Mouse (Mus musculus): Measurements from ENCODE around the gene E2f4. TPM values are rescaled to one million over a fixed set of nuclear protein-coding genes. Genes with fewer than 3 reads are reported as not detected.
A peak's percentile ranks its signal among the peaks of the same experiment; 100 is the strongest.

E2f4 gene
- polyA plus RNA-seq, 1 experiment from 2014 or later, result 44.9 TPM

DNA sequence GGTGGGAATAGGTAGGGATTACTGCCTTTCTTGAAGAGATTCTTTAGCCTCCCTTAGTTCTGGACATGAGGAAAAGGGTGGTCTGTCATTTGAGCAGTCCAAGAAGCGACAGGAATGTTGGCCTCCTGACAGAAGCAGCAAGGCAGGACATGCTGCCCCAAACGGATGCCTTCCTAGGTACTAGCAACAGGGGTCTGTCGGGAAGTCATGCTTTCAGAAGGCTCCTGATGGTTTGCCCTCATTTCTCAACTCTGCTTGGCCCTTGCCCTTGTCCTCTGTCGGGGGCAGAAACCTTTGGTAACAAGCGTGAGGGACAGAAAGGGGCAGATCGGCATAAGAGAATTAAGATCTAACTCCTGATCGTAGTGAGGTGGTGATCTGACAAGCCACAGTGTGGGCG, 12.7 kb downstream of the E2f4 start:
- Histone ChIP-seq H3K36me3 (ENCODE audit: control insufficient read depth, insufficient read depth) (peaks cover 11% of the 10 kb centered on the region), H3K4me3 (replicated peaks; ENCODE audit: low read length) (no peak overlapping the region), H3K4me2 (ENCODE audit: low read length) (no peak overlapping the region), H3K27me3 (replicated peaks; ENCODE audit: control insufficient read depth, insufficient read depth, low read length) (no peaks in the 10 kb centered on the region), H3K4me1 (replicated peaks; ENCODE audit: control insufficient read depth, insufficient read depth, low read length) (peaks cover 8% of the 10 kb centered on the region), H3K9me3 (ENCODE audit: control insufficient read depth, low read length) (no peaks in the 10 kb centered on the region), H3K27ac (ENCODE audit: low read length) (no peak overlapping the region), H3K9ac (replicated peaks; ENCODE audit: low read depth, low read length) (no peak overlapping the region)
- no peak for ATAC-seq
- WGBS, result 88% methylated on average over 8 of the region's 8 CpGs

DNA sequence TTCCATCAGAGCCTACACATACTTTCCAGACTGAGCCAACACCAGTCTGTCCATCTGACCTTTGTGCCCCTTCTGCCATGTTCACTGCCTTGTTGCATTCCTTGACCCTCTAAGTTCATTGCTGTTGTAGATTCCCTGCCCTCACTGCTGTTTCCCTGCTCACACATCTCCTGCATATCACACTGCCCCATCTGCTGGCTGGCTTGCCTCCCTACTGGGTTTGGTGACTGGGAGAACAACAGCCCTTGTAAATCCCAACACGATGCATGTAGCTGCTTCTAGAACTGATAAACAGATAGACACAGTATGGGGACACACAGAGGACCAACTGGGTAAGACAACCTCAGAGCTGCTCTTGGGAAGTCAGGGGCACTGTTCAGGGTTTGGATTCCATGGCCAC, 14.3 kb downstream of the E2f4 start:
- Histone ChIP-seq H3K36me3 (ENCODE audit: control insufficient read depth, insufficient read depth) (peaks cover 14% of the 10 kb centered on the region), H3K4me2 (ENCODE audit: low read length) (no peak overlapping the region), H3K27me3 (replicated peaks; ENCODE audit: control insufficient read depth, insufficient read depth, low read length) (no peaks in the 10 kb centered on the region), H3K9me3 (ENCODE audit: control insufficient read depth, low read length) (no peaks in the 10 kb centered on the region), H3K4me3 (replicated peaks; ENCODE audit: low read length) (no peak overlapping the region), H3K9ac (replicated peaks; ENCODE audit: low read depth, low read length) (no peak overlapping the region), H3K27ac (ENCODE audit: low read length) (no peak overlapping the region), H3K4me1 (replicated peaks; ENCODE audit: control insufficient read depth, insufficient read depth, low read length) (no peaks in the 10 kb centered on the region)
- no peak for ATAC-seq
- 100% methylated on average over 1 of the region's 1 CpGs for WGBS

DNA sequence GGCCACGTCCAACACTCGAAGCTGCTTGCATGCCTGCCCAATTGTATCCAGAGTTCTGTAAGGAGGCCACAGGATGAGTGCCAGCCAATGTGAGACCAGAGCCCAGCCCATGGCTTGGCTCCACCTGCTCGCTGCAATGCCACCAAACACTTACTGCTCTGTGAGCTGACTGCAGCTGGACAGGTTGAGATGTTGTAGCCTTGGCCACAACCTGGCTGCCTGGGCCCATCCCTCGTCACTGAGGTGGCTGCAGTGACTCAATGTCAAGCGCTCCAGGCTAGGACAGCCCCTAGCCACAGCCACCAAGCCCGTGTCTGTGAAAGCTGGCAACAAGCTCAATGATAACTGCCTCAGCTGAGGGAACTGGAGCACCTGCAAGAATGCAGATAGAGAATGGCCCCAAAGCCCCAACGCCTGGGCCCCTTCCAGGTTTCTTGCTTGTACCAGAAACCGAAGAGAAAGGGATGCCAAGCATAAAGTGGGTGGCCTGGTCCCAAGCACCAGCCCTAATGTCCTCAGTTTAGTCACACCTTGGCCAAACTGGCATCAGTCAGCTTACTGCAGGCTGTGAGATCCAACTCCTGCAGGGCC, 15.5 kb downstream of the E2f4 start:
- ATAC-seq, result no peak
- H3K9me3 ChIP-seq (ENCODE audit: control insufficient read depth, low read length), result no peaks in the 10 kb centered on the region
- H3K27ac ChIP-seq (ENCODE audit: low read length), result no peak overlapping the region
- 92% methylated on average over 8 of the region's 8 CpGs for WGBS
- no peak overlapping the region for H3K9ac ChIP-seq (replicated peaks; ENCODE audit: low read depth, low read length)
- H3K4me1 ChIP-seq (replicated peaks; ENCODE audit: control insufficient read depth, insufficient read depth, low read length), result no peaks in the 10 kb centered on the region
- peaks cover 10% of the 10 kb centered on the region; the same call in 1 of the 2 replicates for H3K36me3 ChIP-seq (ENCODE audit: control insufficient read depth, insufficient read depth)
- no peaks in the 10 kb centered on the region for H3K27me3 ChIP-seq (replicated peaks; ENCODE audit: control insufficient read depth, insufficient read depth, low read length)
- H3K4me3 ChIP-seq (replicated peaks; ENCODE audit: low read length), result no peak overlapping the region
- H3K4me2 ChIP-seq (ENCODE audit: low read length), result no peak overlapping the region

DNA sequence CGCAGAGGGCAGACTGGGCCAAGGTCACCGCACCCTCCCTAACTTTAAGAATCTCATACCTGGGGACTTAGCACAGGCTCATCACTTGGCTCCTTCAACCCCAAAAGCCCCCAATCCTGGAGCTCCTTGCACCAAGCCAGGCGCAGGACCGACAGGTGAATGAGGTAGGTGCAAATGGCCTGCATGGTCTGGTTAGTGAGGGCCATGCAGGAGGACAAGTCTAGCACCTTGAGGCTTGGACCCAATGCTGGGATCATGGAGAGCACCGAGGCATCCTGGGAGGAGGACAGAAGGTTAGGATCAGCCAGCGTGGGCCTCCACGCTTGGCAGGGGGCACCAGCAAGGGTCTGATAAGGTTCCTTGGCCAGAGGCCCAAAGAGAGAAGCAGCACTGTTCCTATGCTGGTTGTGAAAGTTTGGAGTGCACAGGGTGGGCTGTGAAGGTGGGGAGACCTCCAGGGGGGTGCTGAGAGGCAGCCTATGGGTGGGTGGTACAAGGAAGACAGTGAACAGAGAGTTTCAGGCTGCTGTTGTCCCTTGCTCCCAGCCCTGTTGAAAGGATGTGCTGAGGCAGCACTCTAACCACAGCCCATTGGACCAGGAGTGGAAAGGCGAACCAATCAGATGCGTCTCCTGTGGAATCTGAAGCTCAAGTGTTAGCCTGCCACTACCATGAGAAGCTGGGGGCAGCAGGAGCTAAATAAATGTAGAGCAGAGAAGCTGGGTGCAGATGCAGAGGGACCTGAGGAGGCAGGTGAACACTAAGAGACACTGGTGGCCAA, 16.3 kb downstream of the E2f4 start:
- Histone ChIP-seq H3K4me2 (ENCODE audit: low read length) (no peak overlapping the region), H3K4me3 (replicated peaks; ENCODE audit: low read length) (no peak overlapping the region), H3K27me3 (replicated peaks; ENCODE audit: control insufficient read depth, insufficient read depth, low read length) (no peaks in the 10 kb centered on the region), H3K9me3 (ENCODE audit: control insufficient read depth, low read length) (no peaks in the 10 kb centered on the region), H3K4me1 (replicated peaks; ENCODE audit: control insufficient read depth, insufficient read depth, low read length) (no peaks in the 10 kb centered on the region), H3K36me3 (ENCODE audit: control insufficient read depth, insufficient read depth) (peaks cover 8% of the 10 kb centered on the region; the same call in 1 of the 2 replicates), H3K9ac (replicated peaks; ENCODE audit: low read depth, low read length) (no peak overlapping the region), H3K27ac (ENCODE audit: low read length) (no peak overlapping the region)
- no peak for ATAC-seq
- 79% methylated on average over 9 of the region's 9 CpGs for WGBS

DNA sequence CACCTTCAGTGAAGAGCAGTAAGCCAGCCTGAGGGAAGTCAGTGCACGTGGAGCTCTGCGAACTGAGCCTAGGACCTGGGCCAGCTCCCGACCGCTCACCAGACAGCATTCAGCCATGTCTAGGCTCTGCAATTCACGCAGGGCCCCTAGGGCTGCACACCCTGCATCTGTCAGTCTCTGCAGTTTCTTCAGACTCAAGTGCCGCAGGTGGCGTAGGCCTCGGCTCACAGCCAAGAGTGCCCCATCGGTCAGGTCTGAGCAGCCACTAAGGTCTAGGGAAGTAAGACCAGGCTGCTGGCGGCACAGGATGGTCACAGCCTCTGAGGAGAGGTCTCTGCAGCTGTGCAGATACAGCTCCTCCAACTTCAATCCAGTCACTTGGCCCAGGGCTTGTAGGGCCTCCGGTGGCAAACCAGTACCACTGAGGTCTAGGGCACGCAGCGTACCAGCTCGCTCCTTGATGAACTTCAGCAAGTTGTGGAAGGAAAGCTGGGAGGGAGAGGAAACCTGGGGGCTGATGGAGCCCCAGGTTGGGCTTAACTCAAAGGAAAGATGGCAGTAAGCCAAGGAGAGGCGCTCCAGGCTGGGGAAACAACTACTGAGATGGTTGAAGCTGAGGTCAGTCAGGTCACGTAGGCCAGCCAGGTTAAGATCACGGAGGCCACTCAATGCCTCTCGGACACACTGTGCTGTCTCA, 17.8 kb downstream of the E2f4 start:
- Histone ChIP-seq H3K9ac (replicated peaks; ENCODE audit: low read depth, low read length) (no peak overlapping the region), H3K36me3 (ENCODE audit: control insufficient read depth, insufficient read depth) (peaks cover 11% of the 10 kb centered on the region; the same call in 1 of the 2 replicates), H3K4me3 (replicated peaks; ENCODE audit: low read length) (no peak overlapping the region), H3K27ac (ENCODE audit: low read length) (no peak overlapping the region), H3K4me1 (replicated peaks; ENCODE audit: control insufficient read depth, insufficient read depth, low read length) (no peaks in the 10 kb centered on the region), H3K27me3 (replicated peaks; ENCODE audit: control insufficient read depth, insufficient read depth, low read length) (no peaks in the 10 kb centered on the region), H3K9me3 (ENCODE audit: control insufficient read depth, low read length) (no peaks in the 10 kb centered on the region), H3K4me2 (ENCODE audit: low read length) (no peak overlapping the region)
- WGBS, result 93% methylated on average over 18 of the region's 18 CpGs
- ATAC-seq, result no peak

DNA sequence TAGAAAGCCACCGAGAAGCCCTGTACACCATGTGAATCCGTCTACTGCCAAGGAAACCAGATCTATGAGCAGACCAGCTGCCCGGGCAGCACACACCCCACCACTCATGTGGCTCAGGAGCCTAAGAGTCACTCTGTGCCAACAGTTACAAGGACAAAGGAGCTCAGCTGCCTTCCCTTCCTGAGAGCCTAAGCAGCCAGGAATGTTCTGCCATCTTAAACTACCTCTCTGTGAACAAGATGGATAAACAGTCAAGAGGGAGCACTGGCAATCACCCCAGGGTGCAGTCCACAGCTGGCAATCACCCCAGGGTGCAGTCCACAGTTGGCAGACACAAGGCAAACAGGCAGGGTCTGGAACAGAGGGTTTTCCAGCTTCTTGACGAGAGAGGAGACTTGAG, 20.5 kb downstream of the E2f4 start:
- ATAC-seq, result no peak
- 91% methylated on average over 4 of the region's 4 CpGs for WGBS
- Histone ChIP-seq H3K4me2 (ENCODE audit: low read length) (no peak overlapping the region), H3K27me3 (replicated peaks; ENCODE audit: control insufficient read depth, insufficient read depth, low read length) (no peaks in the 10 kb centered on the region), H3K9me3 (ENCODE audit: control insufficient read depth, low read length) (no peaks in the 10 kb centered on the region), H3K4me1 (replicated peaks; ENCODE audit: control insufficient read depth, insufficient read depth, low read length) (no peaks in the 10 kb centered on the region), H3K36me3 (ENCODE audit: control insufficient read depth, insufficient read depth) (peaks cover 8% of the 10 kb centered on the region; the same call in 1 of the 2 replicates), H3K27ac (ENCODE audit: low read length) (no peak overlapping the region), H3K9ac (replicated peaks; ENCODE audit: low read depth, low read length) (no peak overlapping the region), H3K4me3 (replicated peaks; ENCODE audit: low read length) (no peak overlapping the region)

DNA sequence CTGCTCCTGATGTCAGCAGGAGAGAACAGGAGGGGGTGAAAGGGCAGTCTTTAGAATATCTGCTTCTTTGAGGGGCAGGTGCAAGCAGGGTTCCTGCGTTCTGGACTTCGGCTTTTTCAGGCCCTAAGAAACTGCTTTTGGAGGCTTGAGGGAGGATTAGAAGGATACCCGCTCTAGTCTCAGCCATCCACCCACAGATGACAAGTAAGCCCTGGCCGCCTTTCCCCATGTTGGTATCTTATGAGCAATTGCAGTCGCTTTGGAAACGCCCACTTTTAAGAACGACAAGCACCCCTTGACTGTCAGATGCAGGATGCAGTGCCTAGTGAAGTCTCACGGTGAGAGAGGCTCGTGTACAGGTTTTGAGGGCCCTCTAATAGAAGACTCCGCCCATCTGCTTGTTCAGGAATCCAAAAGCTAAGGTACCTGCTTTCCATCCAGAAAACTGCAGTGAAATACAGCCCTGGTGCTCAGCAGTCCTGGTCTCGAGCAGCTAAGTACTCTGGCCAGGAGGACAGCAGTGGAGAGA, 21.3 kb downstream of the E2f4 start:
- Histone ChIP-seq H3K27me3 (replicated peaks; ENCODE audit: control insufficient read depth, insufficient read depth, low read length) (no peaks in the 10 kb centered on the region), H3K4me3 (replicated peaks; ENCODE audit: low read length) (no peak overlapping the region), H3K9me3 (ENCODE audit: control insufficient read depth, low read length) (no peaks in the 10 kb centered on the region), H3K27ac (ENCODE audit: low read length) (no peak overlapping the region), H3K4me2 (ENCODE audit: low read length) (no peak overlapping the region), H3K9ac (replicated peaks; ENCODE audit: low read depth, low read length) (no peak overlapping the region), H3K36me3 (ENCODE audit: control insufficient read depth, insufficient read depth) (peaks cover 8% of the 10 kb centered on the region; the same call in 1 of the 2 replicates), H3K4me1 (replicated peaks; ENCODE audit: control insufficient read depth, insufficient read depth, low read length) (no peaks in the 10 kb centered on the region)
- 84% methylated on average over 11 of the region's 11 CpGs for WGBS
- no peak for ATAC-seq

DNA sequence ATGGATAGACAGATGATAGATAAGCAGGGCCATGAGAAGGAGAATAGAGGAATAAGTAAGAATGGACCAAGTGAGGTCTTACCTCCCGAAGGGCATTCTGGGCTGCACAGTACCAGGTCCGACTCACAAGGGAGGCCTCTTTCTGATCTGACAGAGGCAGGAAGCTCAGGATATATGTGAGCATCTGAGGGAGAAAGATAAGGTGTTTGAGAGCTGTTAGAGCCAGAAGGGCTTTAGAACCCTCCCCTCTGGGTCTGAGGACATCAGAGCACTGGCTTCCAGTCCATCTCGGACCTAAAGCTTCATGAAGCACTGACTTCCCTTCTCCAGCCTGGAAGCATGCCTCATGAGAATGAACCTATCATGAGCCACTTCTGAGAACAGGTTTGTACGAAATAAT, 25.7 kb downstream of the E2f4 start:
- H3K9ac ChIP-seq (replicated peaks; ENCODE audit: low read depth, low read length), result no peak overlapping the region
- H3K4me2 ChIP-seq (ENCODE audit: low read length), result no peak overlapping the region
- no peak overlapping the region for H3K27ac ChIP-seq (ENCODE audit: low read length)
- H3K27me3 ChIP-seq (replicated peaks; ENCODE audit: control insufficient read depth, insufficient read depth, low read length), result no peaks in the 10 kb centered on the region
- no peak overlapping the region for H3K4me3 ChIP-seq (replicated peaks; ENCODE audit: low read length)
- no peaks in the 10 kb centered on the region for H3K9me3 ChIP-seq (ENCODE audit: control insufficient read depth, low read length)
- peaks cover 4% of the 10 kb centered on the region; the same call in 1 of the 2 replicates for H3K36me3 ChIP-seq (ENCODE audit: control insufficient read depth, insufficient read depth)
- WGBS, result 87% methylated on average over 4 of the region's 4 CpGs
- H3K4me1 ChIP-seq (replicated peaks; ENCODE audit: control insufficient read depth, insufficient read depth, low read length), result peaks cover 21% of the 10 kb centered on the region
- no peak for ATAC-seq

DNA sequence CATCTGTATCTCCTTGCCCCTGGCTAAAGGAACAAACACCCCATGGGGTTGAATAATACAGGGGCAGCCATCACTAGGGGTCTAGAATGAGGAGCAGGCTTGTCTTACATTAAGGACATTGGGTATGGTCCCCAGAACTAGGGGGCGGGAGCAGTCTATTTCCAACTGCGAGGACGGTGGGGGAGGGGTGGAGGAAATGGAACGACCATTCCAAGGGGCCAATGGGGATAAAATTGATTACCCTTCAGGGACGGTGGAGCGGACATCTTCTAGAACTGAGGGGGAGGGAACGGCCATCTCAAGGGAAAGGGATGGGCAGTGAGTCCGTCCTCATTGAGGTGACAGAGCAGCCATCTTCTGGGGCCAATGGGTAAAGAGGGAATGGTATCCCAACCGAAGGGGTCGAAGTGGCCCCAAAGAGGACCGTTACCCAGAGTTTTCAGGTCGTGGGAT, 28.2 kb downstream of the E2f4 start:
- no peaks in the 10 kb centered on the region for H3K9me3 ChIP-seq (ENCODE audit: control insufficient read depth, low read length)
- WGBS, result 1% methylated on average over 12 of the region's 12 CpGs
- no peaks in the 10 kb centered on the region for H3K27me3 ChIP-seq (replicated peaks; ENCODE audit: control insufficient read depth, insufficient read depth, low read length)
- H3K9ac ChIP-seq (replicated peaks; ENCODE audit: low read depth, low read length), result peak overlapping the region; percentile 93
- peak overlapping the region; percentile 76 for H3K4me2 ChIP-seq (ENCODE audit: low read length)
- ATAC-seq, result no peak; the same call in none of the 2 replicates
- peak overlapping the region; percentile 91 for H3K4me3 ChIP-seq (replicated peaks; ENCODE audit: low read length)
- peak overlapping the region; percentile 63; the same call in 1 of the 2 replicates for H3K27ac ChIP-seq (ENCODE audit: low read length)
- H3K36me3 ChIP-seq (ENCODE audit: control insufficient read depth, insufficient read depth), result peaks cover 15% of the 10 kb centered on the region
- H3K4me1 ChIP-seq (replicated peaks; ENCODE audit: control insufficient read depth, insufficient read depth, low read length), result peaks cover 21% of the 10 kb centered on the region
